Mouse (Mus musculus) lung, postnatal 0 days (tissue): ENCODE results near the gene Med13l. TPM values are rescaled to one million over a fixed set of nuclear protein-coding genes. Genes with fewer than 3 reads are reported as not detected.

Experiments used
- ATAC-seq: fragments of 200-750 bp; cut with Nextera tagmentation; 2 replicates; pipeline ENCODE4 v1.8.0; 2017; ENCODE audit warnings: moderate library complexity
- DNase-seq: peaks from one replicate; pipeline ENCODE4 v3.0.0-alpha.2; 2016; ENCODE audit warnings: low spot score
- H3K27ac ChIP-seq: fragments of 300-500 bp; sonication (generic); 2 replicates; pipeline ENCODE4 v1.5.1; 2014; ENCODE audit warnings: antibody characterized with exemption, mild to moderate bottlenecking, low read length, mixed read lengths
- H3K27me3 ChIP-seq: fragments of 300-500 bp; sonication (generic); replicated peaks from 2 replicates; pipeline ENCODE4 v1.6.1; 2014; ENCODE audit warnings: low read length, mixed read lengths; ENCODE audit not compliant: insufficient read depth
- H3K36me3 ChIP-seq: fragments of 300-500 bp; sonication (generic); 2 replicates; pipeline ENCODE4 v1.6.1; 2014; ENCODE audit warnings: low read length, mixed read lengths; ENCODE audit not compliant: insufficient read depth
- H3K4me1 ChIP-seq: fragments of 300-500 bp; sonication (generic); 2 replicates; pipeline ENCODE4 v1.6.1; 2014; ENCODE audit warnings: antibody characterized with exemption, low read depth, low read length, mixed read lengths; ENCODE audit not compliant: insufficient read depth
- H3K4me2 ChIP-seq: fragments of 300-500 bp; sonication (generic); replicated peaks from 2 replicates; pipeline ENCODE4 v1.6.1; 2014; ENCODE audit warnings: low read depth, mild to moderate bottlenecking, low read length, moderate library complexity, mixed read lengths
- H3K4me3 ChIP-seq: fragments of 300-500 bp; sonication (generic); 2 replicates; pipeline ENCODE4 v1.5.1; 2014; ENCODE audit warnings: low read depth, low read length
- H3K9ac ChIP-seq: fragments of 300-500 bp; sonication (generic); replicated peaks from 2 replicates; pipeline ENCODE4 v1.6.1; 2014; ENCODE audit warnings: low read depth, mild to moderate bottlenecking
- H3K9me3 ChIP-seq: fragments of 300-500 bp; sonication (generic); 2 replicates; pipeline ENCODE4 v1.6.1; 2016; ENCODE audit warnings: low read length, mixed read lengths
- CTCF ChIP-seq: IDR thresholded peaks from 2 replicates; pipeline ENCODE4 v1.5.1; 2016; ENCODE audit warnings: antibody characterized with exemption, mild to moderate bottlenecking
- EP300 ChIP-seq: IDR thresholded peaks from 2 replicates; pipeline ENCODE4 v1.6.1; 2016; ENCODE audit warnings: antibody characterized with exemption, mild to moderate bottlenecking, control low read depth
- WGBS: fragments of 180-500 bp; shearing (Covaris S2); extraction: QIAGEN DNeasy Blood & Tissue Kit; methylation state at CpG from one replicate; pipeline ENCODE4 v1.1.7; 2014; 5-methylcytosine and 5-hydroxymethylcytosine counted together
- polyA plus RNA-seq: library from polyadenylated mRNA; unstranded; fragments of >200 nt; fragmentation: Nextera tagmentation; extraction: Ambion mirVana; gene quantifications from 2 replicates; pipeline ENCODE4 v1.2.1, GENCODE M21; 2015

Med13l gene
- polyA plus RNA-seq, 1 experiment from 2014 or later: 10.1 TPM

DNA sequence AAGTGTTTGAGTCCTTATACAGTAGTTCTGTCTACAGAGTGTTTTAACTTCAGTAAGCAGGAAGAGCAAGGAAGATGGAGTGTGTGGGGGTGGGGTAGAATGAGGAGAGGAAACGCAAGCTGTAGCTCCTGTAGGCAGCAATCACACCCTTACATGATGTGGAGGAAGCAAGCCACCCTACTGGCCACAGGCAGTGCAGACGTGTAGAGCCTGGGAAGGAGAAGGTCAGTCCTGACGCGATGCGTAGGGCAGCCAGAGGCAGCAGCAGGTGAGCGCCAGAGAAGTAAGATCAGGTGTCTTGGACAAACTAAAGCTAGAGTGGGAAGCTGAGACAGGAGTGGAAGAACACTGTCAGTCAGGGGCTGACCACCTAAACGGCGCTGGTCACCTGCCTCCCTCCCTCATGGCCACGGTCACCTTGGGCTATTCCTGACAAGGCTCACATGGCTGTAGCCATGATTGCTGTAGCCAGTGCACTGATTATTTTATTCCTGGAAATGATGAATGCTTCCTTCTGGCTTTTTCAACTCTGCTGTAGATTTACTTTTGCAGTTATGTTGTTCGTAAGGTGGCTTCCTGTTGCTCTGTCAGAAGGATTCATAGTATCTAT is 84.8 kb downstream of the Med13l start:
- no peaks in the 10 kb centered on the region for H3K9me3 ChIP-seq
- no peak for TF ChIP-seq EP300
- peak; percentile 36 for TF ChIP-seq CTCF
- H3K27me3 ChIP-seq: no peaks in the 10 kb centered on the region
- no peak overlapping the region for H3K9ac ChIP-seq
- H3K36me3 ChIP-seq: no peaks in the 10 kb centered on the region
- 55% methylated on average over 10 of the region's 10 CpGs for WGBS
- peak; percentile 39 for DNase-seq
- peaks cover 10% of the 10 kb centered on the region; the same call in 1 of the 2 replicates for H3K4me1 ChIP-seq
- no peak overlapping the region for H3K27ac ChIP-seq
- H3K4me2 ChIP-seq: no peak overlapping the region
- peak; percentile 37; the same call in 1 of the 2 replicates for ATAC-seq
- H3K4me3 ChIP-seq: no peak overlapping the region

DNA sequence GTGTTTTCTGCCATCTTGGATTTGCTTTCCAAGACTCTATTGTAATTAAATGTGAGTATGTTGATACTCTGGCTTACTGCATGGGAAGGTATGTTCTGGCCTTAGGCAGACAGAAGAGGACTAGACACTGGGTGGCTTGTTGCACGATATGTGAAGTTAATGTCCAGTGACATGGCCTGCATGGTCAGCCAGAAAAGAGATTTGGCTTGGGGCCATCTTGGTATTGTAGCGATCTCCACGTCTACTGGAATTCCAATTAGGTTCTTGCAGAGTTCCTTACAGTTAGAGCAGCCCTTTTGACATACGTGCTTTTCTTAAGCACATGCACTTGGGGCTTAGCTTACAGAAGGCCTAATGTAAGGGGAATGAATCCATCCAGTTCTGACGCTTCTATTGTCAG is 86.4 kb downstream of the Med13l start:
- WGBS: 46% methylated on average over 5 of the region's 5 CpGs
- no peak for TF ChIP-seq CTCF
- no peak for TF ChIP-seq EP300
- DNase-seq: no peak
- Histone ChIP-seq H3K27ac (no peak overlapping the region), H3K9ac (no peak overlapping the region), H3K4me1 (peaks cover 10% of the 10 kb centered on the region; the same call in 1 of the 2 replicates), H3K4me3 (no peak overlapping the region), H3K9me3 (no peaks in the 10 kb centered on the region), H3K36me3 (no peaks in the 10 kb centered on the region), H3K27me3 (no peaks in the 10 kb centered on the region), H3K4me2 (no peak overlapping the region)
- no peak for ATAC-seq

DNA sequence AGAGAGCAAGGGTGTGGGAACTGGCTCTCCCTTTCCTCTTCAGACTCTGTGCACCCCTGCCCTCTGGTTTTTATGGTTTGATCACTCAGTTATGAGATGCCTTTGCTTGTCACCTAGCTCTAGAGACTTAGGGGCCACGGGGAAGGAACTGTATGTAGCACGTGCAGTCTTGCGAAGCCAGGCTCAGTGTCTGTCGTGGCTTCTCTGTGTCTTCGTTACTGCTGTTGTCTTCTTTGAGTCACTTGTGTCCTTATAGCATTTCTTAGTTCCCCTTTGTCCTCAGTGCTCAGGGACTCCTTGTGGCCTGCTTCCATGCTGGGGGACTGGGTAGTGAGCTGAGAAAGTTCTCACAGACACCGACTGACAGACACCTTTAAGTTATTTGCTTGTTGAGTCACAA is 86.9 kb downstream of the Med13l start:
- Histone ChIP-seq H3K36me3 (no peaks in the 10 kb centered on the region), H3K4me2 (no peak overlapping the region), H3K9me3 (no peaks in the 10 kb centered on the region), H3K27ac (no peak overlapping the region), H3K4me1 (peaks cover 10% of the 10 kb centered on the region; the same call in 1 of the 2 replicates), H3K9ac (no peak overlapping the region), H3K27me3 (no peaks in the 10 kb centered on the region), H3K4me3 (no peak overlapping the region)
- DNase-seq (no peak), ATAC-seq (no peak)
- 61% methylated on average over 6 of the region's 6 CpGs for WGBS
- no peak for TF ChIP-seq EP300
- TF ChIP-seq CTCF: no peak

DNA sequence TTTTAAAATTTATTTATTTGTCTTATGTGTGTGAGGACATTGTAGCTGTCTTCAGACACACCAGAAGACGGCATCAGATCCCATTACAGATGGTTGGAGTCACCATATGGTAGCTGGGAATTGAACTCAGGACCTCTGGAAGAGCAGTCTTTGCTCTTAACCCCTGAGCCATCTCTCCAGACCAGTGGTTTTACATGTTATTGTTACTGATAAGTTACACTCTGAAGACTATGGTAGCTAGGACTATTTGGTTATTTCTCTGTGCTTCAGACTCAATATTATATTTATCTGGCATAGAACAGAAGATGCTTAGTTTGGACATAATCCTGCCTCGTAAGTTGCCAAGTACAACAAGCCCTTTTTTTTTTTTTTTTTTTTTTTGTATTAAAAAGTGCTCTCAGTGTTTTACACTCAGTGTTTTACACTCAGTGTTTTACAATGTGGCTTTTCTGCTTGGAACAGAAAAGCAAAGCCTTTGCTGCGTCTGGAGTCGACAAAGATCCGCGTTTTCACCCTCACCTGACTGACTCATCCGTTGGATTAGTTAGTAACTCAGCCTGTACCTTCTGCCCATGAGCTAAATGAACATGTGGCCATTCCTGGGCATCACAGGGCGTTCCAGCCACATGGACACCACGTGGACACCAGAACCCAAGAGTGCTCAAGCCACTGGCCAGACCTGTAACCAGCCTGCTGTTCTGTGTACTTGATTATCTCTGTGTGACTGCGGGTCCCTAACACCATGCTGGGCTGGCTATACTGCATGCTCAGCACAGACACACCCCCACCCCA is 88.9 kb downstream of the Med13l start:
- TF ChIP-seq EP300 (no peak), CTCF (no peak)
- Histone ChIP-seq H3K4me3 (no peak overlapping the region), H3K4me2 (no peak overlapping the region), H3K9ac (no peak overlapping the region), H3K27ac (no peak overlapping the region), H3K27me3 (no peaks in the 10 kb centered on the region), H3K9me3 (no peaks in the 10 kb centered on the region), H3K36me3 (no peaks in the 10 kb centered on the region), H3K4me1 (peaks cover 12% of the 10 kb centered on the region; the same call in 1 of the 2 replicates)
- WGBS: 71% methylated on average over 10 of the region's 10 CpGs
- DNase-seq (no peak), ATAC-seq (no peak)

DNA sequence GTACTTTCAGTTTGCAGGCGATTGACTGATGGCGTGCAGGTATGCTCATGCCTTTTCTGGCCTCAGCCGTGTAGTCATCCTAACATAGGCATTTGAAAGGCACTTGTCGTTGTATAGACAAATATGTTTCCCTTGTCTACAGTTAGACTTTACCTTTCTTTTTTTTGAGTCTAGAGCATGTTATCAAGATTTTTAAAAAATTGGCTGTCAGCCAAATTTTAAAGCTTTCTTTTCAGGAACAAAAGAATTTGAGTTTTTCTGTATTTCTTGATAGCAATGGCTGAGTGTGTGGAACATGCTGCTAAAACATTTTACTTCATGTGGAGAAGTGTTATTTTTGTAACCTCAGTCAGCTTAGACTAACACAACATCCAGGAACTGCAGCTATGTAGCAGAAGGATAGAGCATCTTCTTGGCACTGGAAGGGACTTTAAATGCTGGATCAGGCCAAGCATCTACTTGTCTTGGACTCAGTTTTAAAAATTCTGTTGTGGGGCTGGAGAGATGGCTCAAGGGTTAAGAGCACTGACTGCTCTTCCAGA is 89.6 kb downstream of the Med13l start:
- Histone ChIP-seq H3K27ac (no peak overlapping the region), H3K4me3 (no peak overlapping the region), H3K9ac (no peak overlapping the region), H3K9me3 (no peaks in the 10 kb centered on the region), H3K36me3 (no peaks in the 10 kb centered on the region), H3K4me1 (peaks cover 16% of the 10 kb centered on the region; the same call in 1 of the 2 replicates), H3K4me2 (no peak overlapping the region), H3K27me3 (no peaks in the 10 kb centered on the region)
- TF ChIP-seq EP300: no peak
- WGBS: 54% methylated on average over 4 of the region's 4 CpGs
- DNase-seq: no peak
- peak; percentile 23; the same call in 1 of the 2 replicates for ATAC-seq

DNA sequence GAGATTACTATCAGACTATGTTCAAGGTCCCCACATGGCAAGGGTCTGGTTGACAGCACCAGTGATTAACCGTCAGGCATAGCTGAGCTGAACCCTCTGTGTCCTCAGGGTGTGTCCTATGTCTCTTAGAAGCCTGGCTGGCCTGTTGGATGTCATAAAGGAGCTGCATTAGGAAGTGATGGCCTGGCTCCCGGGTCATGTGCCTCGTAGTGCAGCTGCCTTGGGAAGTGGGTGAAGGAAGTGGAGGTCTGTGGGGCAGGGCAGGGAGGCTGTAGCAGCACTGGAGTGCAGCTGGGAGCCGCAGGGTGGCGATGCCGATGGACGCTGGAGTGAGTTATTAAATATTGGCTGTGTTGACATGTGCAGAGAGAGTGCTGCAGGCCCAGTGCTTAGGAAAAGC is 90.3 kb downstream of the Med13l start:
- 38% methylated on average over 7 of the region's 7 CpGs for WGBS
- peak; percentile 30 for DNase-seq
- no peaks in the 10 kb centered on the region for H3K36me3 ChIP-seq
- H3K4me1 ChIP-seq: peaks cover 16% of the 10 kb centered on the region; the same call in 1 of the 2 replicates
- peak; percentile 74 for ATAC-seq
- TF ChIP-seq CTCF (peak; percentile 50), EP300 (no peak)
- no peak overlapping the region for H3K9ac ChIP-seq
- H3K27ac ChIP-seq: no peak overlapping the region
- H3K4me2 ChIP-seq: no peak overlapping the region
- H3K4me3 ChIP-seq: no peak overlapping the region
- no peaks in the 10 kb centered on the region for H3K27me3 ChIP-seq
- no peaks in the 10 kb centered on the region for H3K9me3 ChIP-seq
